Mouse (Mus musculus): Measurements from ENCODE around the gene Lrrc17. TPM values are rescaled to one million over a fixed set of nuclear protein-coding genes. Genes with fewer than 3 reads are reported as not detected.

Lrrc17 gene
- polyA plus RNA-seq, 1 experiment from 2014 or later: 39.5 TPM

- DNase-seq: no peak
- ATAC-seq (ENCODE audit: insufficient read depth): no peak
- H3K4me2 ChIP-seq: no peak overlapping the region
- TF ChIP-seq CTCF (IDR thresholded peaks at IDR 0.05; ENCODE audit: low read depth): no peak
- H3K27me3 ChIP-seq (ENCODE audit: insufficient read depth, low read length): no peaks in the 10 kb centered on the region
- H3K9ac ChIP-seq: no peak overlapping the region
- peaks cover 3% of the 10 kb centered on the region; the same call in 1 of the 2 replicates for H3K36me3 ChIP-seq (ENCODE audit: insufficient read depth)
- H3K9me3 ChIP-seq (ENCODE audit: low read depth, low read length): no peaks in the 10 kb centered on the region
- no peak overlapping the region for H3K4me3 ChIP-seq (ENCODE audit: low read depth, low read length)
- no peaks in the 10 kb centered on the region for H3K4me1 ChIP-seq (ENCODE audit: insufficient read depth)
- no peak overlapping the region for H3K27ac ChIP-seq (ENCODE audit: low read depth)
- 50% methylated on average over 21 of the region's 21 CpGs for WGBS
Measured at GRCm38 (mm10) chr5:21574386-21575209, 31.2 kb downstream of the Lrrc17 start.

GRCm38 (mm10) chr5:21575210-21575550 lies 31.8 kb downstream of the Lrrc17 start:
- Histone ChIP-seq H3K4me2 (no peak overlapping the region), H3K9me3 (ENCODE audit: low read depth, low read length) (no peaks in the 10 kb centered on the region), H3K36me3 (ENCODE audit: insufficient read depth) (peaks cover 3% of the 10 kb centered on the region; the same call in 1 of the 2 replicates), H3K4me1 (ENCODE audit: insufficient read depth) (no peaks in the 10 kb centered on the region), H3K9ac (no peak overlapping the region), H3K27me3 (ENCODE audit: insufficient read depth, low read length) (no peaks in the 10 kb centered on the region), H3K27ac (ENCODE audit: low read depth) (no peak overlapping the region), H3K4me3 (ENCODE audit: low read depth, low read length) (no peak overlapping the region)
- TF ChIP-seq CTCF (IDR thresholded peaks at IDR 0.05; ENCODE audit: low read depth): no peak
- ATAC-seq (ENCODE audit: insufficient read depth) (no peak), DNase-seq (no peak)
- 72% methylated on average over 13 of the region's 13 CpGs for WGBS

DNA sequence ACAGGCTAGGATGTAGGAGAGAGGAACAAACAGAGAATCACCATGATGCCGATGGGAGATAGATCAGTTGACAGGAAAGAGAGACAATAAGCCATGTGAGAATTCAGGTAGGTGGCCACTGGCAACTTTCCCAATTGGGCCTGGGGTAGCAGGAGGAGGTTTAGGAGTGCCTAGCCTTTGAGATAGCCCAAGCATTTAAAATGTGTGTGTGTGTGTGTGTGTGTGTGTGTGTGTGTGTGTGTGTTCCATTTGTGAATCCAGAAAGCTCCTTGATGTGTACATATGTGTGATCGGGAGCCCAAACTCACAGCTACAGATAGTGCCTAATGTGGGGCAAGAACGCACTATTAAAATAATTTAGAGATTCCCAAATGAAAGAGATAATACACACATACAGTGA lies 34.8 kb downstream of the Lrrc17 start:
- no peak for ATAC-seq (ENCODE audit: insufficient read depth)

GRCm38 (mm10) chr5:21586763-21587162 lies 43.4 kb downstream of the Lrrc17 start:
- WGBS: 56% methylated on average over 6 of the region's 6 CpGs
- H3K36me3 ChIP-seq (ENCODE audit: insufficient read depth): no peaks in the 10 kb centered on the region
- TF ChIP-seq CTCF (IDR thresholded peaks at IDR 0.05; ENCODE audit: low read depth): peak; percentile 79
- H3K4me2 ChIP-seq: no peak overlapping the region
- H3K9me3 ChIP-seq (ENCODE audit: low read depth, low read length): no peaks in the 10 kb centered on the region
- ATAC-seq (ENCODE audit: insufficient read depth): no peak
- DNase-seq: peak; percentile 80
- H3K4me1 ChIP-seq (ENCODE audit: insufficient read depth): no peaks in the 10 kb centered on the region
- no peak overlapping the region for H3K27ac ChIP-seq (ENCODE audit: low read depth)
- no peak overlapping the region for H3K9ac ChIP-seq
- H3K4me3 ChIP-seq (ENCODE audit: low read depth, low read length): no peak overlapping the region
- no peaks in the 10 kb centered on the region for H3K27me3 ChIP-seq (ENCODE audit: insufficient read depth, low read length)

More for the DNA sequence above, 34.8 kb downstream of the Lrrc17 start:
- Histone ChIP-seq H3K36me3 (ENCODE audit: insufficient read depth) (no peaks in the 10 kb centered on the region), H3K9ac (no peak overlapping the region), H3K4me2 (no peak overlapping the region), H3K27ac (ENCODE audit: low read depth) (no peak overlapping the region), H3K4me1 (ENCODE audit: insufficient read depth) (no peaks in the 10 kb centered on the region), H3K9me3 (ENCODE audit: low read depth, low read length) (no peaks in the 10 kb centered on the region), H3K27me3 (ENCODE audit: insufficient read depth, low read length) (no peaks in the 10 kb centered on the region), H3K4me3 (ENCODE audit: low read depth, low read length) (no peak overlapping the region)
- no peak for TF ChIP-seq CTCF (IDR thresholded peaks at IDR 0.05; ENCODE audit: low read depth)
- DNase-seq: no peak
- 88% methylated on average over 3 of the region's 3 CpGs for WGBS

DNA sequence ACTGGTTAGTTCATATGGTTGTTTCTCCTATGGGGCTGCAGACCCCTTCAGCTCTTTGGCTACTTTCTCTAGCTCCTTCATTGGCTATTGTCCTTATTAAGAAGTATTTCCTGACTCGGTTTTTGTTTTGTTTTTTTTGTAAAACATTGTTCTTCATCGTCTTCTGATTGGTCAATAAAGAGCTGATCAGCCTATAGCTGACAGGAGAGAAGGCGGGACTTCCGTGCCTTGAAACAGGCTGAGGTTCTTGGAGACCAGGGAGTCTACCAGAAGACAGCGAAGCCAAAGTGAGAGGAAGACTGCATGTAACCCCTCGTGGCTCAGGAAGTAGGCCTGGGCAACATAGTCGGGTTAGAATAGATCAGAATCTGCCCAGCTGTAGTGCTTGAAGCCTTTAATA lies 44.3 kb downstream of the Lrrc17 start:
- H3K9ac ChIP-seq: no peak overlapping the region
- TF ChIP-seq CTCF (IDR thresholded peaks at IDR 0.05; ENCODE audit: low read depth): no peak
- H3K4me2 ChIP-seq: no peak overlapping the region
- ATAC-seq (ENCODE audit: insufficient read depth) (no peak), DNase-seq (no peak)
- H3K4me1 ChIP-seq (ENCODE audit: insufficient read depth): no peaks in the 10 kb centered on the region
- no peaks in the 10 kb centered on the region for H3K36me3 ChIP-seq (ENCODE audit: insufficient read depth)
- H3K9me3 ChIP-seq (ENCODE audit: low read depth, low read length): no peaks in the 10 kb centered on the region
- no peaks in the 10 kb centered on the region for H3K27me3 ChIP-seq (ENCODE audit: insufficient read depth, low read length)
- 69% methylated on average over 7 of the region's 7 CpGs for WGBS
- no peak overlapping the region for H3K27ac ChIP-seq (ENCODE audit: low read depth)
- H3K4me3 ChIP-seq (ENCODE audit: low read depth, low read length): no peak overlapping the region

- H3K4me2 ChIP-seq: no peak overlapping the region
- no peak overlapping the region for H3K27ac ChIP-seq (ENCODE audit: low read depth)
- H3K27me3 ChIP-seq (ENCODE audit: insufficient read depth, low read length): no peaks in the 10 kb centered on the region
- TF ChIP-seq CTCF (IDR thresholded peaks at IDR 0.05; ENCODE audit: low read depth): no peak
- no peak overlapping the region for H3K4me3 ChIP-seq (ENCODE audit: low read depth, low read length)
- H3K4me1 ChIP-seq (ENCODE audit: insufficient read depth): no peaks in the 10 kb centered on the region
- ATAC-seq (ENCODE audit: insufficient read depth) (peak; percentile 66; the same call in 1 of the 2 replicates), DNase-seq (peak; percentile 32)
- no peaks in the 10 kb centered on the region for H3K9me3 ChIP-seq (ENCODE audit: low read depth, low read length)
- H3K36me3 ChIP-seq (ENCODE audit: insufficient read depth): no peaks in the 10 kb centered on the region
- 59% methylated on average over 13 of the region's 13 CpGs for WGBS
- no peak overlapping the region for H3K9ac ChIP-seq
Measured at GRCm38 (mm10) chr5:21588220-21588619, 44.9 kb downstream of the Lrrc17 start.

DNA sequence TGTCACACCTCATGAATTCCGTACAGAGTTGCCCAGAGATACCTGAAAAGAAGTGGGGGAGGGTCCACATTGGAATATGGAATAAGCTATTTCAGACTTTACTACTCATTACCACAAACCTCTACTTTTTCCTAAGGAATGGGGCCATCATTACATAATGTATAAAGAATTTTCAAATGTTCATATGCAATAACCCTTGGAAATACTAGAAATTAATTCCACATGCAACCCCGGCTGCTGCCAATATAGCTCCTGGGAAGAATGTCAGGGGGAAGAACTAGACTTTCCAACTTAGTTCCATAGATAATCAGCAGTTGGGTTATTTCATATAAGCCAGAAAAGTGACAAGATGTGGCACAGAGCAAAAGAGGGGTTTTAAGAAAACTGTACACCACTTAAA lies 48.7 kb downstream of the Lrrc17 start:
- H3K27me3 ChIP-seq (ENCODE audit: insufficient read depth, low read length): no peaks in the 10 kb centered on the region
- no peaks in the 10 kb centered on the region for H3K9me3 ChIP-seq (ENCODE audit: low read depth, low read length)
- WGBS: 82% methylated on average over 2 of the region's 2 CpGs
- H3K9ac ChIP-seq: no peak overlapping the region
- no peaks in the 10 kb centered on the region for H3K4me1 ChIP-seq (ENCODE audit: insufficient read depth)
- no peaks in the 10 kb centered on the region for H3K36me3 ChIP-seq (ENCODE audit: insufficient read depth)
- H3K4me2 ChIP-seq: no peak overlapping the region
- no peak overlapping the region for H3K4me3 ChIP-seq (ENCODE audit: low read depth, low read length)
- H3K27ac ChIP-seq (ENCODE audit: low read depth): no peak overlapping the region
- TF ChIP-seq CTCF (IDR thresholded peaks at IDR 0.05; ENCODE audit: low read depth): no peak
- DNase-seq: no peak
- no peak for ATAC-seq (ENCODE audit: insufficient read depth)
